Mouse (Mus musculus) large intestine, adult 2 months (tissue): ENCODE data around the gene Sec14l4. TPM values are rescaled to one million over a fixed set of nuclear protein-coding genes. Genes with fewer than 3 reads are reported as not detected.
A peak's percentile ranks its signal among the peaks of the same experiment; 100 is the strongest.

Source experiments
- DNase-seq: peaks from one replicate; pipeline ENCODE4 v3.0.0-alpha.2; 2012; ENCODE audit warnings: low read depth, low spot score
- WGBS: fragments of 180-500 bp; shearing (Covaris S2); methylation state at CpG from one replicate; pipeline ENCODE4 v1.1.7; 2018; 5-methylcytosine and 5-hydroxymethylcytosine counted together
- polyA plus RNA-seq: library from polyadenylated mRNA; depleted of rRNA; stranded (reverse); fragments of >200 nt; gene quantifications from 2 replicates; pipeline ENCODE4 v1.2.3, GENCODE M21; 2012

Sec14l4 gene
- polyA plus RNA-seq, 1 experiment = 0.05 TPM

DNA sequence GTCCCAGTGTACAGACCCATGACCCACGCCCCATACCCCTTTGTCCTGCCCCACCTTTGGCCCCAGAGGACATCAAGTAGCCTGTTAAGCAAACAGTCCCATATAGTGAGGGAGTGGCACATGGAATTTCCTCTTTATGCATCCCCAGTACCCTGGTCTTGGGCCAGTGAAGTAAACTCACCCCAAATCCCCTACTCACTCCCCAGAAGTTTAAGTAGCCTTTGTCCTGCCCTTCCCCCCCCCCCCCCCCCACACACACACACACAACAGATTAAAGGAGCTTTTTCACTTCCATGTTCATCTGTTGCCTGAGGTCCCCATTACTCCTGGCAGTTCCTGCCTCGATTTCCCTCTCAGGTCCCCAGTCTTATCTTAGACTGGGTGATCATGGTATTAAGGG lies 7.9 kb upstream of the Sec14l4 start:
- no peak for DNase-seq
- WGBS = 47% methylated on average over 2 of the region's 2 CpGs

DNA sequence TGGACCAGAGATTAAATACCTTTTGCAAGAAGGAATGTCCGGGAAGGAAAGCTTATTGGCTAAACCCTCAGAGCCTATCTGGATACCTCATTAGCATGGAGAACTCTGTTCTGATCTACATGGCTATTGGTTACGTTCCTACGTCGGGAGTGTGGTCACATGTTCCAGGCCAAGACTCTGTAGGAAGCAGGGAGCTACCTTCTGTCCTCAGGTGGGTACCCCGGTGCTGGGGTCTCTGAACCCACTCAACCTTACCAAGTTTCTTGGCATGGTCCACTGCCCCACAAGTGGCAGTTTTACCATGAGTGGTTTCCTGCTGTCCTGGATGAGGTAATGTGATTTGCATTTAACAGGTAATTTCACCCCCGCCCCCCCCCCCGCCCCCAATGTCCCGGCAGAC lies 4.2 kb upstream of the Sec14l4 start:
- DNase-seq = no peak
- 78% methylated on average over 8 of the region's 8 CpGs for WGBS

DNA sequence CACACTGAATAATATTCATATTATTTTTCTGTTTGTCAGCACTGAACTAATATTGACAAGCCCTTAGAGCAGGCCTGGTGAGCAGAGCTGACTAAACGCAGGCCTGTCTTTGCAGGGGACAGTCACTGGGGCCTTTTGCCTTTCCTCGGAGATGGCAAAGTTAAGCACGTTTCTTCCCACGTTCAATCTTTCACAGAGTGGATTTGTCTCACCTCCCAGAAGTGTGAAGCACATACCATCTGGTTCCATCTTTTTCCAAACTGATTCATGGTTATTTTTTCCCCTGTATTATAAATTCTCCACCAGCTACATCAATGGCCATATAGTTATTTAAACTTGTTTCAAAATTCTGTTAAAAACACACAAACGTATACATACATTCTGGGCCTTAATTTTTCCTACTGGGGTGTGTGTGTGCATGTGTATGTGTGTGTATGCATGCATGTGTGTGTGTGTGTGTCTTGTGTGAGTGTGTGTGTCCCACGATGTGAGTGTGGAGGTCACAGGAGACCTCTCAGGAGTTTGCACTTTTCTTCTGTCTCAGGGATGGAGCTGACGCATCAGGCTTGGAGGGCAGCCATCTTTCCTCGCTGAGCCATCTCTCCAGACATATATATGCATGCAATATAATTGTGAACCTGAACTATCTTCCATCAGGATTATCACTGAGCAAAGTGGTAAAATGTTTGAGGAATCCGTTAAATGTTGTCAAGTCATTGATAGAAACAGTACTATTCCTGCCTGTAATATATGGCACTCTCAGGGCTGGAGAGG lies 3.5 kb upstream of the Sec14l4 start:
- 65% methylated on average over 9 of the region's 9 CpGs for WGBS
- DNase-seq = no peak

DNA sequence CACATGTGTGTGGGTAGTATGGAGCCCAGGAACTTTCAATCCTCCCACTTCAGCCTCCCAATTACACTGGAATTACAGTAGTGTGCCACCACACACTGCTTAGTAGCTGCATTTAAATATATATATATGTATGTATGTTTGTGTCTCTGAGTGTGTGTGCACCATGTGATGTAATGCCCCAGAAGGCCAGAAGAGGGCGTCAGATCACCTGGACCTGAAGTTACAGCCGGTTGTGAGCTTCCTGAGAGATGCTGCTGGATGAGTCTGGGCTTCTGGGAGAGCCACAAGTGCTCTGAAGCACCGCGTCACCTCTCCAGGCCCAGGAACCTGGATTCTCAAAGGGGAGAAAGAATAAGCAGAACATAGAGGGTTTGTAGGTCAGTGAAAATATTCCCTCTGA lies 1.9 kb upstream of the Sec14l4 start:
- no peak for DNase-seq

DNA sequence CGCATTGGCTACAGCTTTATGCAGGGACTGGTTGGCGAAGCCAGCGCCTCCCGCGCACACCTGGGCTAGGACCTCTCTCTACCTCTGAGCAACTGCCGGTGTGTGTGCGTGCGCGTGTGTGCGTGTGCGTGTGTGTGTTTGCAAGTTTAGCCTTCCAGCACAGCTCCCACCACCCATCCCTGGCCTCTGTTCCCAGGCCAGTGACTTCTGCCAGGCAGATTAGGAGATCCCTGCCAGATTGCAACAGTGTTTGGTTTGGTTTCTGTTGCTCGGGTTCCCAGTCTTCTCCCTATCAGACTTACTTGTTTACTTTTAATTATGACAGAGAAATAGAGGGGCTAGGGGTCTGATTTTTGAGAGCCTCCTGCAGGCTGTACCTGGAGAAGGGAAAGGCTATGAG lies 699 bp downstream of the Sec14l4 start:
- 41% methylated on average over 12 of the region's 12 CpGs for WGBS
- DNase-seq = no peak

More for the DNA sequence above, 1.9 kb upstream of the Sec14l4 start:
- WGBS = 66% methylated on average over 4 of the region's 4 CpGs

DNA sequence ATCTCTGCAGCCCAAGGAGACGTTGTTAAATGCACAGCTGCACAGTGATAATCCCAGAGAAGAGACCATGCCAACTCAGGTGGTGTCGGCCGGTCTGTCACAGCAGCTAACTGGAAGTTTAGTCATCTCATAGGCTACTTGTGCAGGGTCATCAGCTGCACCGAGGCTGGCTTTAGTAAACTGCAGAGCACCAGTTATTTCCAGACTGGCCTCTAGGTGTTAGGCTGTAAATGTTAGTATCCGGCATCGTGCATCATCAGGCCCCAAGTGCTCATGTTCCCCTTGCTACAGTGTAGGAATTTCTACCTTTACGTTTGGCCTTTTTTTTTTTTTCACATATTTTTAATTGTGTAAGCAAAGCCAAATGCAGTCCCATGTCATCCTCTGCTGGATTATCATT lies 2.2 kb downstream of the Sec14l4 start:
- no peak for DNase-seq
- WGBS = 68% methylated on average over 7 of the region's 7 CpGs

DNA sequence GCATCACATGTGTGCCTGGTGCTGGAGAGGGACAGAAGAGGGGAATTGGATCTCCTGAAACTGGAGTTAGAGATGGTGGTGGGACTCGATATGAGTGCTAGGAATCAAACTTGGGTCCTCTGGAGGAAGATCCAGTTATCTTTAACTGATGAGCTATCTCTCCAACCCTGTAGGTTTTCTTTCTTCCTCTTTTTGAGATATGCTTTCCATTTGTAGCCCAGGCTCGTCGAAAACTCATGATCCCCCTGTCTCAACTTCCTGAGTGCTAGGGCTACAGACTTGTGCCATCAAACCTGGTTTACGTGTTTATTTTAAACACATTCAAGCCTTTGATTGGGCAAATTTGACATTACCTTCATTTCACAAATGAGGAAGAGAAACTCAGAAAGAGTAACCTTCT lies 2.9 kb downstream of the Sec14l4 start:
- 77% methylated on average over 4 of the region's 4 CpGs for WGBS
- no peak for DNase-seq

DNA sequence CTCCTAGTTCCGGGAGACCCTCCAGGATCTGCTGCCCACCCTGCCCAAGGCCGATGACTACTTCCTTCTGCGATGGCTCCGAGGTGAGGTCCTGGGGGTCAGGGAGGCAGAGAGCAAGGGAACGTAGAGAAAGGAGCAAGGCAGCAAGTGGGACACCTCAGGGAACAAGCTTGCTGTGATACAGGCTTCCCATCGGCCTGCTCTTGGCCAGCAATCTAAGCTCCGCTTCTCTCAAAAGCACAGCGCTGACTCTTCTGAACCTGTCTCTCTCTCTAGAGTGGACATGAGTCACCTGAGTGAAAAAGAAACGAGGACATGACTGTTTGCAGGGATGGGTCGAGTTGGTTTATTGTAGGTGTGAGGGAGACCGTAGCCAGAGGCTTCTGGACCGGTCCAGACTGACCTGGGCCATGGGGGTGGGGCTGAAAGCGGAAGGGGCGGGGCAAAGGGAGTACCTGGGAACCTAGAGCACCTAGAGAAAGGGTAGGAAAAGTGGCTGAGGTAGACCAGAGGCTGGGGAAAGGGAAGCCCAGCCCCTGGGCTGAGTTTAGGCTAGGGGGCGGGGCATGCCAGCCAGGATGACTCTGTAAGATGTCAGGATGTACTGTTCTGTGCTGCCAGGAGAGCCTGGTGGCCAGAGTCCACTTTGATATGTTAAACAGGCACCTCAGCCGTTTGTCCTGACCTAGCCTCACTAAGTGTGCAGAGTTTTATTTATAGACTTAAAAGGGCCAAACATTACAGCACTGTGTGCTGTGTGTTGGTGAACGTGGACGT lies 4.0 kb downstream of the Sec14l4 start:
- peak; percentile 32 for DNase-seq
- WGBS = 55% methylated on average over 18 of the region's 18 CpGs

DNA sequence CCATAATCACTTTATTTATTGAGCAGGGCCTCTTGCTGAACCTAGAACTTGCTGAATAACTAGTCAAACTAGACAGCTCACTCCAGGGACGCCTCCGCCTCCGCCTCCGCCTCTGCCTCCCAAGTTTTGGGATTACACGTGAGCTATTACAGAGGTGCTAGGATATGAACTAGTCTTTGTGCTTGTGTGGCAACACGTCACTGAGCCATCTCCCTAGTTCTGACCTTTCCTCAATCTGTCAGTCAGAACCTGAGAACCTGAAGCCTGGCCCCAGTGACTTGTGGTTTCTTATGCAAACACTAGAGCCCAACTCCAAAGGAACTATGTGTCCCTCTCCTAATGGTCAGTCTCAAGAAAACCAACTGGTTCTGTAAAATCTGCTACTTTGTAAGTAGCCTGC lies 4.7 kb downstream of the Sec14l4 start:
- WGBS = 61% methylated on average over 6 of the region's 6 CpGs
- DNase-seq = no peak

DNA sequence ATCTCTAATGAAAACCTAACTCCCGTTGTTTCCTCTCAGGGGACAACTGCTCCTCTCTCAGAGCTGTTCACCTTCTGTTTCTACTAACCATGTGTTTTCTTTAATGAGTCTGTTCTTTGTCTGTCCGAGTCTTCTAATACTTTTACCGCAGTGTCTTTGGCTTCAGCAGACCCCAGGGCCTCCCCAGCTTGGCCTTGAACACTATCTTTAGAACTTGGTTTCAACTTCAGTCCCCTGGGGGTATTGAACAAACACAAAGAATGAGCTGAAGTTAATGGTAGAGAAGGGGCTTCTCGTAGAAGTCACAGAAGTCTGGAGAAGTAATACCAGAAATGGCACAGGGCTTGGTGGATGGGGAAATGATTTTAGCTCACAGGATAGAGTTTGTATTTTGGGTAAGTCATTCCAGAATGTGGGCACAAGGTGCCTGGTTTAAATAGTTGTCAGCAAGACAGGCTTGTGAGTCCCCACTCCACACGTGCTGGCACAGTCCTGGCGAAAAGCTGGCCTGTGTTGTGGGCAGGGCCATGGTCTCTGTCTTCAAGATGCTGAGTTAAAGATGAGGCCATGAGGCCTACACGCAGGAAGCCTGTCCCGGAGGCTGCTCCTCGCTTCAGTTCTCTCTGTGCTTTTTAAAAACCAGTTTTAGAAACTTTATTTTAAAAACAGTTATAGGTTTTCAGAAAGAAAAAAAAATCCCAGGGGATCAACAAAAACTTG lies 5.3 kb downstream of the Sec14l4 start:
- WGBS = 70% methylated on average over 9 of the region's 9 CpGs
- DNase-seq = no peak

DNA sequence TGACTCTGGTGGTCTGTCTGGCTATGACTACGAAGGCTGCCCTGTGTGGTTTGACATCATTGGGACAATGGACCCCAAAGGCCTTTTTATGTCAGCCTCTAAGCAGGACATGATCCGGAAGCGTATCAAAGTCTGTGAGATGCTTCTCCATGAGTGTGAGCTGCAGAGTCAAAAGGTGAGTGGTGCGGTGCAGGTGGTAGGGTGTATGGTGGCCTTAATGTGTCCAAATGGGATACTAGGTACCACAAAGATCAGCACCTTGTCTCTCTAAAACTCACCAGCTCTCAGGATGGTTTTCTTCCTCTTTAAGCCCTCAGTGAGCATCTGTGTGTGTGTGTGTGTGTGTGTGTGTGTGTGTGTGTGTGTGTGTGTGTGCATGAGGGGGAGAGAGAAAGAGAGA lies 8.7 kb downstream of the Sec14l4 start:
- DNase-seq = no peak
- WGBS = 93% methylated on average over 4 of the region's 4 CpGs

DNA sequence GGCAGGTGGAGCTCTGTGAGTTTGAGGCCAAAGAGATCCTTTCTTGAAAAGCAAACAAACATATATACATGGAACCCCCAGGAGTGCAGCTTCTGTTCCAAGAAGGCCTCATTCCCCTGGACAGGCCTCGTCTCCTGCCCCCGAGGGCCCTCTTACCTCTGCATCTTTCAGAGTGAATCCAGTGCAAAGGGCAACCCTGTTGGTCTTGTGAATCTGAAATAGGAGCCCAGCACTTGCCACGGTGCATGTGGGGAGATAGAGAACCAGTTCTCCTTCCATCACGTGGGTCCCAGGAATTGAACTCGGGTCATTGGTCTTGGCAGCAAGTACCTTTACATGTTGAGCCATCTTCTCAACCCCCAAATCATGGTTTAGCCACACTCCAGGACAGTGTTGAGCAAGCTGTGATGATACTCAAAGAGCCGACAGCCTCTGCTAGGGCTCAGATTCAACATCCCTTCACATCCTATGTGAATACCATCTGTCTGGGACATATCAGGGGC lies 9.9 kb downstream of the Sec14l4 start:
- 74% methylated on average over 6 of the region's 6 CpGs for WGBS
- DNase-seq = no peak

DNA sequence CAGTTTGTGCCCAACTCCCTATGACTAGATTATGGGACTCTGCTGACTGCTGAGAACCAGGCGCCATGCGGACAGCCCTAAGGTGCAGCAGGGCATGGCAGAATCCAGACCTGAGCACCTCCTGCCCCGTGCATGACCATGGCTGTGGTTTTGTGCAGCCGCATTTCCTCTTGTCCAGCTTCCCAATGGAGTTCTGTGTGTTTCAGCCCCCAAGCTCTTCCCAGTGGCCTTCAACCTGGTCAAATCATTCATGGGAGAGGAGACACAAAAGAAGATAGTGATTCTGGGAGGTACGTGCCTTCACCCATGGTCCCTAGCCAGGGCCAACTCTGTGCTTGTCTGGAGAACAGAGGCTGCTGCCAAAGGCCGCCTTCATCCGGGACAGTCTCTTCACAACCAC lies 11.8 kb downstream of the Sec14l4 start:
- 89% methylated on average over 7 of the region's 7 CpGs for WGBS

DNA sequence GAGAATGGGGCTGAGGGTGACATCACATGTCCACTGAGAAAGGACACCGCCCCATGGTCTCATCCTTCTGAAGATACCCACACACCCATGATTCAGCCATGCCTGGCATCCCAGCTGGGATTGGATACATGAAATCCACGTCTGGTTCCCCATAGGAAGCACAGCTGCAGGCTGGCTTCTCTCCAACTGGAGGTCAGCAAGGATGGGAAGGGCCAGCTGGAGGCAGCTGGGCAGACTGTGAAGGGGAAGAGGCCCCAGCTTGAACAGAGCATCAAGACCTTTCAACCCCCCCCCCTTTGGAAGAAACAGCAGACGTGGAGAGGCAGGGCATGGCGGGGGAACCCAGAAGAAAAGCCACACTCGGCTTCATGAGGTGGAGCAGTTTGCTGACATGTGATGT lies 15.3 kb downstream of the Sec14l4 start:
- no peak for DNase-seq
- WGBS = 55% methylated on average over 5 of the region's 5 CpGs

More for the DNA sequence above, 11.8 kb downstream of the Sec14l4 start:
- DNase-seq = no peak

DNA sequence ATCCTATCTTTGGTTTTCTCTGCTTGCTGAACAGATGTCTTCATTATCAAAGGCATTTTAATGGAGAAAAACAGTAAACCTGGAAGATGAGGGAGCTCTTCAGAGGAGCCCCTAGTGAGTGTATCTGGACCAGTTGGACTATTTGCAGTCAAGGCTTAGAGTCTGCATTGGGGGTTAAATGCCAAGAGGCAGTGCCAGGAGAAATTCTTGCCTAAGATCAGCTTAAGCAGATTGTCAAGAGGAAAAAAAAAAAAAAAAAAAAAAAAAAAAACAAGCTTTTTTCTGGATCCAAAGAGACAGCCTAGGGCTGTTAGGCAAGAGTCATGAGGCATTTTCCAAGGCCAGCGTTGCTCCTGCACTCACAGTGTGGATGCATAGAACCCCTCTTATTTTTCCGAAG lies 16.5 kb downstream of the Sec14l4 start:
- no peak for DNase-seq

DNA sequence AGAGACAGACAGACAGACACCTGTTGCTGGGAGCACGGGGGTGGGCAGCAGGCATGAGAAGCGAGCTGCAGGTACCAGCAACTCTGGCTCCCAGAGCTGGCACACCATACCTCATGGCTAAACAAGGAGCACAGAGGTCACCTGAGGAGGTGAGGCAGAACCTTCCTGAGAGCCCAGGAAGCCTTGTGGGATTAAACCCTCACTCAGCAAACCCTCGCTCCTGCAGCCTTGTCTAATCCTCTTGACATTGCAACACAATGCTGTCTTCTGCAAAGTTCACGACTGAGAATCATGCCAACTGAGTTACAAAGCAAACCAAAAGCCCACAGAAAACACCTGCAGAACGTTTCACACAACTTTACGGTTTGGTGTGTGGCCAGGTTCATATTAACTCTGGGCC lies 17.2 kb downstream of the Sec14l4 start:
- 81% methylated on average over 6 of the region's 6 CpGs for WGBS
- DNase-seq = no peak

More for the DNA sequence above, 16.5 kb downstream of the Sec14l4 start:
- WGBS = 90% methylated on average over 2 of the region's 2 CpGs

DNA sequence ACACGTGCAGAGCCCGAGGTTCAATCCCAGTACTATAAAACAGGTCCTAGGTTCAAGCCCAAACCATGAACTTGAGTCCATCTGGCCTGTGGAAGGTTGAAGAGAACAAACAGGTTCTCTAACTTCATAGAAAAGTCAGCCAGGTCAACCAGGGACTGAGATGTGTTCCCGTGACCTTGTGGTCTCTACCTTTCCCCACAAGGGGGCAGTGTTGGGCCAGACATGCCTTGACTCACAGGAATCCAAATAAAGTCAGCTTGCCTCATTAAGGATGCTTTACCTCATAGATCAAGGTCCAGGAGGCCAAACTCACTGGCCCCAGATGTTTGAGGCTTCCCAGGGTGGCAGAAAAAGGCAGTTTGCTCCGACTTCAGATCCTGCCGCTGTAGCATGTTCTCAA lies 22.3 kb downstream of the Sec14l4 start:
- DNase-seq = peak; percentile 48
- 21% methylated on average over 5 of the region's 5 CpGs for WGBS

DNA sequence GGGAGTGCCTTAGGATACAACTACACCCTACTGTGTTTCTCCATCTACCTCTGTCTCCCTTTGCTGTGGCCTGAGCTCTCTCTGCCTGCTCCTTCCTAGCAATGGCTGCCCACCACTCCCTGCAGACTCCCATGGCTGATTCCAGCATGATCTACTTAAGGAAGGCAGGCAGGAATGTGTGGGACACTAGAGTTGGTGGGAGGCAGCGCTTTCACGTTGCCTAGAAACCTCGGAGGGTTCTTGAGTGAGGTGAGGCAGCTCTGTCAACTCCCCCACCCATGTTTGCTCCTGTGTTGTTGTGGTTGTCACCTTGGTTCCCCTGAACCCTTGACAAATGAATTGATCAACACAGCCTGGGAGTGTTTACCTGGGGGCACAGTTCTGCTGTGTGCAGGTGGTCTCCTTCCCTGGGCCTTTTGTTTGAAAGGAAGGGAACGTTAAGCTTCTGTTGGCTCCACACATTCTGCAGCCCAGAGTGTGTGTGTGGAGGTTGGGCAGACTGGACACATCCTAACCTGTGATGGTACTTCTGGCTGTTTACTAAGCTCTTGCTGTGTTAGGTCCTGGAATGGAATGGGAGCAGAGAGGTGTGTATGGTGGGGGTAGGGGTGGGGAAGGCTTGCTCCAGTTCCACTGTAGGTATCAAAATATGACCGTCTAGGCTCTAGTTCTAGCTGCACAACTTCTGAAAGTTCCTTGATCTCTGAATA lies 29.8 kb downstream of the Sec14l4 start:
- no peak for DNase-seq

DNA sequence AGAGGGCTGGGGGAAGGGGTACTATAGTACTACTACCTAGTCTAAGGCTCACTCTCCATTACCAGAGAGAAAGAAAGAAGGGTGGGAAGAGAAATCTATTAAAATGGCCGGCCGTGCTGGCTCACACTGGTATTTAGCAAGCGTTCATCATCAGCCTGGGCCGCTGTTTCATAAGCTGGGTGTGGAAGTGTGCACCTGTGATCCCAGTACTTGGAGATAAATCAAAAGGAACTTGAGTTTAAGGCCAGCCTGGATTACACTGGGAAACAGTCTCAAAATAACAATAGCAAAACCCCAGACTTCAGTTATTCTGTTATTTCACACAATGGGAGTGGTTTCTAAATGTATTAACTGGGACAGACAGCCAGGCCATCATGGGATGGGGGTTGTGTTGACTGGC lies 31.3 kb downstream of the Sec14l4 start:
- DNase-seq = no peak
- WGBS = 70% methylated on average over 4 of the region's 4 CpGs

More for the DNA sequence above, 29.8 kb downstream of the Sec14l4 start:
- 55% methylated on average over 5 of the region's 5 CpGs for WGBS

DNA sequence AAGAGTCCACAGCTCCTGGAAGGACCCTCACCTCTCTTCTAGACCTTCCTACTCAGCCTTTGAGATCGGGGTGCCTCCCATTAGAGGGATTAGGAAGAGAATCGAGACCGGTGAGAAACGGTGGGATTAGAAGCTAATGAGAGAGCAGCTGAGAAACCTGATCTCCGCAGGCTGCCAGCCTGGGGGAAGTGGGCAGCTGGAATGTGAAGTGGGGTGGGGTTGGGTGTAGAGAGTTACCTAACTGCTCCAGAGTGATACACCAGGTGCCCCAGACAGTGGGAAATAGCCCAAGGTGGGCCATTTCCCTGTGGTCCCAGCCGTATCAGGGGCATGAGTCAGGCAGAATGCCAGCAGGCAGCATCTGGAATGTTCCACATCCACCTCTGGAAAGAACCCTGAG lies 31.7 kb downstream of the Sec14l4 start:
- WGBS = 55% methylated on average over 6 of the region's 6 CpGs
- no peak for DNase-seq
